Mouse (Mus musculus) cortical plate, adult 2 months (tissue): ENCODE measurements around the gene Hes1.

ENCODE experiments used
- CTCF ChIP-seq: fragments of 200-500 bp; IDR thresholded peaks from 2 replicates; pipeline ENCODE4 v1.5.1; 2011; ENCODE audit warnings: mild to moderate bottlenecking, control low read depth, low read length; ENCODE audit not compliant: insufficient read depth; ENCODE audit errors: extremely low read depth
- POLR2A ChIP-seq: fragments of 200-500 bp; IDR thresholded peaks from 2 replicates; pipeline ENCODE4 v1.6.1; 2011; ENCODE audit warnings: mild to moderate bottlenecking, low read length, control low read depth; ENCODE audit not compliant: insufficient read depth; ENCODE audit errors: extremely low read depth

GRCm38 (mm10) chr16:30073317-30073716 is 9.1 kb downstream of the Hes1 start:
- TF ChIP-seq CTCF (no peak), POLR2A (no peak)
